Mouse (Mus musculus) T-helper 1 cell (primary cell): ENCODE measurements around the gene Zfp704.

Source experiments
- in situ Hi-C: fragments of 300-600 bp; cut with MboI, MseI; formaldehyde crosslinking; loops from one replicate; pipeline ENCODE4 v1.15.1; 2025; ENCODE audit warnings: high pct_unique_total_duplicates

Zfp704 gene

DNA sequence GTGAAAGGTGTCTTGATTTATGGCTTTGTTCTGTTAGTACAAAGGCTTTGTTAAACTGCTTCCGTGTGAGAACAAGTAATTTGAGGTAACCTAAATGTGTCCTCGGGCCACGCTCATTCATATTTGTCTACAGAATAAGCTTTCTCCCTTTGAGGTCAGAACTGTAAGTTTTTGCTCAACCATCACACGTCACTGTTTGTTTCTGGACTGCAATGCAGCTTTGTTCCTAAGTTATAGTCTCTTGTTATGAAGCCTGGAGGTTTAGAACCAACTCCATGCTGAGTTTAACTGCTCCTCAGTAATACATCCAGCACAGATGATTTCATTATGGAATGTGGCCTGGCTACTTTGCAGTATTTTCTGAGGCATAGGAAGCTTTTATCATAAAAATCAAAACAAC lies 90.4 kb downstream of the Zfp704 start:
- in situ Hi-C loops, result no loop called here

GRCm38 (mm10) chr3:9518936-9519335 lies 90.9 kb downstream of the Zfp704 start:
- in situ Hi-C loops, result no loop called here

DNA sequence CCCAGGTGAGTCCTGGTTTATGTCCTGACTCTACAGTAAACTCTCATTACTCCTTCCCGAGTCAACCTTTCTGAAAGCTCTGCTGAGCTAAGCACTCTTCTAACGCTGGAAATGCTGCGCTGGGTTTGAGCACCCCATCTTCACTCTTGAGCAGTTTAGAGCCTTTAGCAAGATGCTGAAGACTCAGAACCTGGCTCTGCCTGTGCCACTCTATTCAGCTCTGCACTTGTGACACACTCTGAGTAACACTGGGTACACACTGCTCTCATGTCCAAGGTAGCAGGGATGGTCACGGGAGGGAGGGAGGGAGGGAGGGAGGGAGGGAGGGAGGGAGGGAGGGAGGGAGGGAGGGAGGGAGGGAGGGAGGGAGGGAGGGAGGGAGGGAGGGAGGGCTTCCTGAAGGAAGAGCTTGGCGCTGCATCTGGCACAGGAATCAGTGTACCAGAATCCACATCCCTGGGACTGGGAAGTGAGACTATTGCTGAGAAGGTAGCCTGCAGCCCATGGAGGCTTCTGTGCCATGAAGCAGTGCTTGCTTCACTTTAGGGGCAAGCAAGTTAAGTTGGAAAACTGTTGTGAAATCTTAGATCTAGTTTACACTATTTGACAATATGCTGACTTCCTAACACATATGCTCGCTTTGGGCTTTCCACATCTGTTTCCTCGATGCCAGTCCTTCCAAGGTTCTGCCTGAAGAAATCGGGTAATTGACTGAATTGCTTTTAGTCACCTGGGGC lies 93.6 kb downstream of the Zfp704 start:
- in situ Hi-C loops, result no loop called here

DNA sequence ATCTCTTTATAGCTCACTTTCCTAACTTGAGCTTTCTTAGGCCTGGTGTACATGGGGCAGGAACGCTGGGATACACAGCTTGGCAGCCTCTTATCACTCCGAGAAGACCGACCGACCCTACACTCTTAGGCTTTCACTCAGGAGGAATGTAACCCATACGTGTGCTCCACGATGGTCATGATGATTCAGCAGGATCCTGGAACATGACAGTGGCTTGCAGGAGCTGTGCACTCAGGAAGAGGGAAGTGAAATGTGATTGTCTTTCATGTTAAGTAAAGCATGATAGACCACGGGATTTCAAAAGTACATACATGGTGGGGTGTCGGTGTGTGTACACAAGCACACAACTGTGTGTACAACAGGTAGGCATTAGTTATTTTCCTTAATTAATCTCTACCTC lies 94.4 kb downstream of the Zfp704 start:
- in situ Hi-C loops, result no loop called here

DNA sequence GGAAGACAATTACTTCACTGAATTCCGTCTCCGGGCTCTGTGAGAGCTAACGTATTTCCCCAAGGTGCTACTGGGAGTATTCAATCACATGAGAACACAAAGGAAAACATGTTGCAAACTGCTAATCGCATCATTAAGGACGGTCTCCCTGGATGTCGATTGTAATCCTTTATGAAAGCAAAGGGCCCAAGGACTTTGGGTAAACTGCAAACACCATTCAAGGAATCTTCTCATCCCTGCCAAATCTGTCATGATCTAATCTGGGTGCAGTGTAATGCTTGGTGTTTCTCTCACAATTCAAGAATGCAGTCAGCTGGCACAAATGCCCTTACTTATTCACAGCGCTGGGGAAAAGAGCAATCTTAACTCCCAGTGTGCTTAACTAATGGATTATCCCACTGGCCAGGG lies 96.2 kb downstream of the Zfp704 start:
- in situ Hi-C loops, result no loop called here

- in situ Hi-C loops, result no loop called here
Measured at GRCm38 (mm10) chr3:9512199-9512598, 97.7 kb downstream of the Zfp704 start.

- in situ Hi-C loops, result no loop called here
Measured at GRCm38 (mm10) chr3:9505692-9506211, 104.1 kb downstream of the Zfp704 start.

- in situ Hi-C loops, result no loop called here
Measured at GRCm38 (mm10) chr3:9504371-9504770, 105.5 kb downstream of the Zfp704 start.

DNA sequence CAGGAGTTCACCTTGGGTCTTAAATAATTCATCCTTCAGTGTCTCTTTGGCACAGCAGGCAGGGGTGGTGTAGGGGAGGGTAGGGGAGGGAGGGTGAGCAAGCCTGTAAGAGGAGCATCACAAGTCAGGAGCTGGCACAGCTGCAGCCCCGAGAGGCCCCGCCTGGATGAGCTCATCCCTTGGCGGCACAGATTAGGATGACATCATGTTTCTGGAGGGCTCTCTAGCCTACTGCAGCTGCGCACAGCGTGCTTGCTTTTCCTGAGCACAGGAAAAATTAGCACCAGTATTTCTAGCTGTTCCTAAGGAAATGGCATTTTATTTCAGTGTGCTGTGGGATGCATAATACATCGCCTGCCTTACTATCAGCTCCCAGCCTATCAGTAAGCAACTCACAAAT lies 109.2 kb downstream of the Zfp704 start:
- in situ Hi-C loops, result no loop called here

DNA sequence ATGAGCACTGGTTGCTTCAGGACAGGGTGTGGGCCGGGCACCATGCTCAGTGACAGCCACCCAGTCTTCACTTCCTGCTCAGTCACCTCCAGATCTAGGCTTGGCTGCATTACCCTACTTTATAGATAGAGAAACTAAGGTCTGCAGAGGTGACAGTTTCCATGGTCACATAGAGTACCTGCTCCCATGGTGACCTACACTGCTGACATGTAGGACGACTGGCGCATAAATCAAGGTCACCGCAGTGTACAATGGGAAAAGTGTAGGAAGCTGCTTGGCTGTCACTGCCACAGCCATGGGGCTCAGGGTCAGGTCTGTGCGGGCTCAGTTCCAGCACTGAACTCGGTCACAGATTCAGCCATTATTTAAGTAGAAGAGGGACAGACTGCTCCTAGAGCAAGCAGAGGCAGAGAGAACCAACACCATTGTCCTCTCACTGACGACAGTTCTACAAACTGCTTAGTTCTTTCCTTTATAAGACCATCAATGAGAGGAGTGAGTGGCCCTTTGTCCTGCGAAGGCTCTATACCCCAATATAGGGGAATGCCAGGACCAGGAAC lies 109.8 kb downstream of the Zfp704 start:
- in situ Hi-C loops, result loop anchor here (5.0 kb wide), 1 partner anchor 828 kb away; no protein-coding TSS in a partner anchor

- in situ Hi-C loops, result loop anchor here (5.0 kb wide), 1 partner anchor 827 kb away; no protein-coding TSS in a partner anchor
Measured at GRCm38 (mm10) chr3:9499489-9499888, 110.4 kb downstream of the Zfp704 start.

DNA sequence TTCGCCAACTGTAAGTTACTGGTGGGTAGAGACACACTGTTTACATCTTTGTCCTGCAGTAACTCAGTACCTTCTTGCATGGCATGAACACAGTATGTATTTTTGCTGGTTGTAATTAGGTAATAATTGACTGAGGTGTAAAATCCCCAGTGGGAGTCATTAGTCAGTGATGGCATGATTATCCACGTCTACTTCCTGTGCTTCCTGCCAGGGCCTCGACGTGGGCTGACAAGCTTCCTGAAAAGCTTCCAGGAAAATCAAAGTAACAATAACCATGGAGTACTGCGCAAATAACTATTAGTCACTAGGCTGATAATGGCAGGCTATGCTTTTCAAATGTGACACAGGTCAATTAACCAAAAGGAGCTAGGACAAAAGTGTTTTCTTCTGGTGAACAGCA lies 112.6 kb downstream of the Zfp704 start:
- in situ Hi-C loops, result loop anchor here (5.0 kb wide), 1 partner anchor 825 kb away; no protein-coding TSS in a partner anchor

GRCm38 (mm10) chr3:9491766-9492283 lies 118.1 kb downstream of the Zfp704 start:
- in situ Hi-C loops, result no loop called here

- in situ Hi-C loops, result no loop called here
Measured at GRCm38 (mm10) chr3:9487644-9488043, 122.2 kb downstream of the Zfp704 start.

DNA sequence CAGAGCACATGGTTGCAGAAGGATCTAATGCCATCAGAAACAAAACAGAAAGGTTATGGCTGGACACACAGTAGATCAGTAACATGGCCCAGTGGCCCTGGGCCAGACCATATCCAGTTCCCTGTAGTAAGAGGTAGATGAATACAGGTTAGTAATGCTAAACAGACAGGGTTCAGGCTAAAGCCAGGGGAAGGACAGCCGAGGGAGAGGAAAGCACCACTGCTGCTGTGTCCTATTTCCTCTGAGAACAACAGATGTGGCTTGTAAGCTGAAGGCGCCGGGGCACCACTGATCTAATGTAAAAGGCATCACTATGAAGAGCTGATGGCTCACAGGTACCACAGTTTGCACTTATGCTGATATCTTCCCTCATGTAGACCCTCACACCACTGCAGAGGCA lies 124.4 kb downstream of the Zfp704 start:
- in situ Hi-C loops, result no loop called here

DNA sequence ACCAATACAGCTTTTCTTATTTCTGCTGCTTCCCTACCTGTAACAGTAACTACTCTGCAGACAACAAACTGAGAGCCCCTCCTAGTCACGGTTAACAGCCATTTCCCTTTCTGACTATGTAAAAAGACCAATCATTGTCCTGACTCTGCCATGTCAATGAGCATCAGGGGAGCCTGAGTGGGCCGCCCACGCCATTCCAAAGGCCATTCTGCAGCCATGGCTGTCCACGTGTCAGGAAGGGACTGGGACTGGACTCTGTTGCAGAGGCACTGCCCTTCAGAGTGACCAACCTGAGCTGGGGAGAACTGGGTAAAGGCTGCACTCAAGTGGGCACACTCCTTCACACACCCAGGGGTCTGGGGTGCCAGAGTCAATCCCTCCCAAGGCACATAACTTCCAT lies 127.9 kb downstream of the Zfp704 start:
- in situ Hi-C loops, result no loop called here

- in situ Hi-C loops, result no loop called here
Measured at GRCm38 (mm10) chr3:9481358-9481757, 128.5 kb downstream of the Zfp704 start.

- in situ Hi-C loops, result no loop called here
Measured at GRCm38 (mm10) chr3:9480936-9481335, 128.9 kb downstream of the Zfp704 start.

- in situ Hi-C loops, result no loop called here
Measured at GRCm38 (mm10) chr3:9477386-9477785, 132.5 kb downstream of the Zfp704 start.

GRCm38 (mm10) chr3:9476336-9476735 lies 133.5 kb downstream of the Zfp704 start:
- in situ Hi-C loops, result no loop called here

DNA sequence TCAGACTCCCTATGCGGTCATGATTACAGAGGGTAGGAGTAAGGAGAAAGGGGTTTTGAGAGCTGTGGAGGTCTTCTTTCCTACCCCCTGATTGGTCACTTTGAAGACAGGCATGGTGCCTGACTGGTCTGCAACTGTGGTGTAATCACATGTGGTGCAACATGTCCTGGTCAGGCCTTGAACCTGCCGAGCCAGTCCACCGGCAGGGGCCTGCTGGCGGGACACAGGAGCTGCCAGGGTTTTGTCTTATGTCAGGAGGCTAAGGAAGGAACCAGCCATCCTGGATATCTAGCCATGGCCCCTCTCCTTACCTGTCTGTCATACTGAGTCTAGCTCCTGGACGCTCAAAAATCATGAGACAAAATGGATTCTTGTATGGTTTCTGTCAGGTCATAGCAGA lies 134.4 kb downstream of the Zfp704 start:
- in situ Hi-C loops, result no loop called here

- in situ Hi-C loops, result no loop called here
Measured at GRCm38 (mm10) chr3:9474331-9474730, 135.6 kb downstream of the Zfp704 start.

DNA sequence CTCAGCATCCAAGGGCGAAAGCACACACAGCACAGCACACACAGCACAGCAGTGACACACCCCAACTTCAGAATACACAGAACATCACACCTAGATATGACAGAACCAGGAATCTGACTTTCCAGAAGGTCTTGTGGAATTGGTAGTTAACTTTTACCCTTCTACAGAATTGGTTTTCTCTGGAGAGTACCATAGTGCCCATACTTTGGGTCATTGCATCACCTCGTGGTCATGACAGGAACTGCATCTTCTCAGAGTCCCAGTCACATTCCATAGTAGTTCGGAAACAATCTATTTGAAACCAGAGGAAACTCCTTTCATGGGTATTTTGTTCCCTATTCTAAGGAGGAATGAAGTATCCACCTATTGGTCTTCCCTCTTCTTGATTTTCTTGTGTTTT lies 143.6 kb downstream of the Zfp704 start:
- in situ Hi-C loops, result loop anchor here (10.0 kb wide), 1 partner anchor 391 kb away; no protein-coding TSS in a partner anchor
